8 mouse cellular contexts compared by ENCODE assay signal in genomic region chr19:31083761-31084160, GRCm38 (mm10). TPM values are rescaled to one million over a fixed set of nuclear protein-coding genes. Genes with fewer than 3 reads are reported as not detected.
DNase-seq lines count a peak whose midpoint lies in the region; ATAC-seq and TF ChIP-seq lines count a peak whose summit lies in the region.

No protein-coding gene starts in this region.

- no peak for TF ChIP-seq CTCF in C2C12 (IDR thresholded peaks at IDR 0.05; ENCODE audit: control insufficient read depth, insufficient read depth, insufficient read length)

- peaks cover 17% of the 10 kb centered on the region for H3K4me1 ChIP-seq in embryonic facial prominence, embryonic 10.5 days
- peaks cover 28% of the 10 kb centered on the region for H3K4me1 ChIP-seq in hindbrain, embryonic 15.5 days (replicated peaks)
- H3K4me1 ChIP-seq in midbrain, embryonic 16.5 days (ENCODE audit: control insufficient read depth, insufficient read depth, low read length), result peaks cover 22% of the 10 kb centered on the region

- H3K4me3 ChIP-seq in C2C12 (ENCODE audit: insufficient read depth, poor library complexity, severe bottlenecking), result peak overlapping the region; percentile 85
- peak overlapping the region; percentile 78 for H3K4me3 ChIP-seq in embryonic facial prominence, embryonic 10.5 days
- peak overlapping the region; percentile 59 for H3K4me3 ChIP-seq in hindbrain, embryonic 15.5 days
- peak overlapping the region; percentile 65 for H3K4me3 ChIP-seq in midbrain, embryonic 16.5 days (ENCODE audit: low read depth, low read length)

- H3K36me3 ChIP-seq in C2C12 (ENCODE audit: control insufficient read depth, insufficient read depth), result peaks cover 31% of the 10 kb centered on the region
- peaks cover 49% of the 10 kb centered on the region for H3K36me3 ChIP-seq in embryonic facial prominence, embryonic 10.5 days (replicated peaks)
- peaks cover 23% of the 10 kb centered on the region for H3K36me3 ChIP-seq in hindbrain, embryonic 15.5 days
- H3K36me3 ChIP-seq in midbrain, embryonic 16.5 days (ENCODE audit: control insufficient read depth, insufficient read depth, low read length), result peaks cover 26% of the 10 kb centered on the region

- H3K9me3 ChIP-seq in embryonic facial prominence, embryonic 10.5 days, result peaks cover 20% of the 10 kb centered on the region
- no peaks in the 10 kb centered on the region for H3K9me3 ChIP-seq in hindbrain, embryonic 15.5 days
- H3K9me3 ChIP-seq in midbrain, embryonic 16.5 days (replicated peaks; ENCODE audit: control insufficient read depth, low read length, poor library complexity, severe bottlenecking), result no peaks in the 10 kb centered on the region

- no peak for ATAC-seq in hindbrain, embryonic 15.5 days (ENCODE audit: low FRiP score, low read depth)
- ATAC-seq in midbrain, embryonic 16.5 days, result no peak

- peak overlapping the region; percentile 88 for H3K27ac ChIP-seq in embryonic facial prominence, embryonic 10.5 days (replicated peaks)
- H3K27ac ChIP-seq in hindbrain, embryonic 15.5 days (replicated peaks), result no peak overlapping the region
- no peak overlapping the region for H3K27ac ChIP-seq in midbrain, embryonic 16.5 days (ENCODE audit: low read length)

- peak; percentile 18 for DNase-seq in gastrocnemius, postnatal 10 days
- no peak for DNase-seq in gastrocnemius, adult 18-20 months (ENCODE audit: low spot score)
- DNase-seq in embryonic facial prominence, embryonic 10.5 days (ENCODE audit: low spot score), result no peak
- DNase-seq in spleen, postnatal 14 days (ENCODE audit: low spot score in 2 of 2), result no peak
- no peak for DNase-seq in left cerebral cortex, postnatal 36 days (ENCODE audit: low spot score in 2 of 2)

- H3K79me2 ChIP-seq in C2C12 (ENCODE audit: control insufficient read depth, insufficient read depth), result peaks cover 41% of the 10 kb centered on the region

- H3ac ChIP-seq in C2C12 (ENCODE audit: control insufficient read depth, insufficient read length, low read depth), result peak overlapping the region; percentile 88

- WGBS in embryonic facial prominence, embryonic 10.5 days, result 94% methylated on average over 8 of the region's 8 CpGs
- 98% methylated on average over 8 of the region's 8 CpGs for WGBS in hindbrain, embryonic 15.5 days
- WGBS in midbrain, embryonic 16.5 days, result 98% methylated on average over 8 of the region's 8 CpGs

- H3K27me3 ChIP-seq in C2C12 (ENCODE audit: control insufficient read depth, insufficient read depth, insufficient read length), result no peaks in the 10 kb centered on the region
- no peaks in the 10 kb centered on the region for H3K27me3 ChIP-seq in embryonic facial prominence, embryonic 10.5 days (replicated peaks; ENCODE audit: low read depth, poor library complexity, severe bottlenecking)
- no peaks in the 10 kb centered on the region for H3K27me3 ChIP-seq in hindbrain, embryonic 15.5 days
- H3K27me3 ChIP-seq in midbrain, embryonic 16.5 days (ENCODE audit: control insufficient read depth, insufficient read depth, low read depth, low read length), result no peaks in the 10 kb centered on the region

- no peak overlapping the region for H3K9ac ChIP-seq in hindbrain, embryonic 15.5 days
- H3K9ac ChIP-seq in midbrain, embryonic 16.5 days (ENCODE audit: low read depth, low read length), result no peak overlapping the region

- peak overlapping the region; percentile 80 for H3K4me2 ChIP-seq in hindbrain, embryonic 15.5 days
- H3K4me2 ChIP-seq in midbrain, embryonic 16.5 days (ENCODE audit: low read length), result peak overlapping the region; percentile 90

- H3K79me3 ChIP-seq in C2C12 (ENCODE audit: low read depth), result peaks cover 32% of the 10 kb centered on the region

- intact Hi-C loops in left cerebral cortex, postnatal 36 days (cut with DNase I), result loop anchor here (10.0 kb wide), 1 partner anchor 581 kb away; no protein-coding TSS in a partner anchor

TF ChIP-seq in C2C12, 6 proteins besides CTCF, POLR2A, EP300 and RAD21:
- no peak for TF ChIP-seq MYOG (IDR thresholded peaks at IDR 0.05; ENCODE audit: control insufficient read depth, extremely low read depth, insufficient read length)
TF ChIP-seq in C2C12: peak in this region for 0.

RNA-seq across cellular contexts. Expression of gene Cstf2t, which starts 1.1 kb away (rescaled TPM):
- total RNA-seq in gastrocnemius, postnatal 10 days (2021), result 10 to 100 TPM; 22.6 to 24.0 TPM
- 10 to 100 TPM; 17.9 to 20.3 TPM for total RNA-seq in gastrocnemius, adult 18-20 months (2021)
- polyA plus RNA-seq in C2C12 (2012; fragmentation: generic; extraction: Trizol), result 16.8 TPM
- polyA plus RNA-seq in embryonic facial prominence, embryonic 10.5 days (2016; fragmentation: Nextera tagmentation; extraction: Ambion mirVana), result 56.2 and 57.5 TPM in 2 replicates
- polyA plus RNA-seq in hindbrain, embryonic 15.5 days (2015; fragmentation: Nextera tagmentation; extraction: Ambion mirVana), result 70.9 and 73.6 TPM in 2 replicates
- polyA plus RNA-seq in midbrain, embryonic 16.5 days (2015; fragmentation: Nextera tagmentation; extraction: Ambion mirVana), result 78.0 and 80.3 TPM in 2 replicates
- total RNA-seq in left cerebral cortex, postnatal 36 days (2021), result 10 to 100 TPM; 69.0 to 69.4 TPM
